Mouse (Mus musculus) embryonic fibroblast, embryonic 13.5 days (primary cell): Measurements from ENCODE around the gene Fam117a. TPM values are rescaled to one million over a fixed set of nuclear protein-coding genes. Genes with fewer than 3 reads are reported as not detected.
"Not testable (repeated sequence)": the region's sequence is repeated elsewhere in the genome, so short reads cannot be mapped to it uniquely, and the experiment has no call there.

Experiments
- H3K27ac ChIP-seq: 2 replicates; pipeline ENCODE4 v1.5.1; 2012; ENCODE audit warnings: low read length, control low read depth, inconsistent platforms; ENCODE audit not compliant: insufficient read depth
- H3K4me1 ChIP-seq: 2 replicates; pipeline ENCODE4 v1.6.1; 2011; ENCODE audit warnings: low read length; ENCODE audit not compliant: control insufficient read depth, insufficient read depth
- H3K4me3 ChIP-seq: 2 replicates; pipeline ENCODE4 v1.5.1; 2011; ENCODE audit warnings: mild to moderate bottlenecking, control low read depth, low read length; ENCODE audit not compliant: insufficient read depth
- CTCF ChIP-seq: IDR thresholded peaks from 2 replicates; pipeline ENCODE4 v1.5.1; 2011; ENCODE audit warnings: mild to moderate bottlenecking, control low read depth, low read length, moderate library complexity, borderline replicate concordance; ENCODE audit not compliant: insufficient read depth
- POLR2A ChIP-seq: IDR thresholded peaks from 2 replicates; pipeline ENCODE4 v1.6.1; 2011; ENCODE audit warnings: low read depth, mild to moderate bottlenecking, control low read depth, low read length, moderate library complexity
- polyA plus RNA-seq: library from polyadenylated mRNA; stranded (reverse); fragments of >200 nt; gene quantifications from 2 replicates; pipeline ENCODE4 v1.2.4, GENCODE M21; 2011; ENCODE audit warnings: low read depth; ENCODE audit not compliant: missing spikeins, insufficient read length

Fam117a gene
- polyA plus RNA-seq, 1 experiment = 7.0 TPM

GRCm38 (mm10) chr11:95399520-95400020, 62.8 kb downstream of the Fam117a start:
- TF ChIP-seq POLR2A (no peak), CTCF (no peak)
- Histone ChIP-seq H3K4me3 (no peak overlapping the region), H3K4me1 (peaks cover 4% of the 10 kb centered on the region; the same call in 1 of the 2 replicates), H3K27ac (no peak overlapping the region)

DNA sequence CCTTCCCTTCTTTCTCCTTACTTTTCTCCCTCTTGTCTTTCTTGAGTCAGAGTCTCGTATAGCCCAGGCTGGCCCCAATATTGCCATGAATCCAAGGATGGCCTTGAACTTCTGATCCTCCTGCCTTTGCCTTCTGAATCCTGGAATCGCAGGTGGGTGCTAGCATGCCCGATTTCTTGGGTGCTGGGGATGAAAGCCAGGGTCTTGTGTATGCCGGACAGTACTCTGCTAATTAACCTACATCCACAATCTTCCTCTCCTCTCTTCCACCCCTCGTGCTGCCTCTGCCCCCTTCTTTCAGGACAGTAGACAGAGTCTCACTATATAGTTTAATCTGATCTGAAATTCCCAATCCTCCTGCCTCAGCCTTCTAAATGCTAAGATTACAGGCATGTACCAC, 64.8 kb downstream of the Fam117a start:
- Histone ChIP-seq H3K4me3 (no peak overlapping the region), H3K27ac (peak overlapping the region; percentile 90), H3K4me1 (peaks cover 4% of the 10 kb centered on the region; the same call in 1 of the 2 replicates)
- TF ChIP-seq CTCF (no peak), POLR2A (no peak)

DNA sequence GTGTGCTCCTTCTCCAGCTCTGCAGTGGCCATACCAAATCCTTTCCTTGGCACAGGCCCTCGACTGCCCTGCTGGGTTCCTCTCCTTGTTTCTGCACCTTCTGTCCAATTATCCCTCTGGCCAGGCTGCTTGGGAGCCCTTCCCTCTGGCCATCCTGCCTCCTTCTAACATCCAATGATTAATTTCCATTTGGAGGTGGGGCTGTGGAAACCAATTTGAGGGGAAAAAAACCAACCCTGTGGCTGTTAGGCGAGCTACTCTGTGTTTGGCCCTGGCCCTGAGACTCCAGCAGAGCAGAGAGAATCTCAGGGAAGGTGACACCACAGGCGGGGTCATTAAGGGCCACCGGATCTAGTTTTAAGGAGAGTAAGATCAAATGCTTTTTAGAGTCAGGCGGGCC, 65.4 kb downstream of the Fam117a start:
- Histone ChIP-seq H3K27ac (peak overlapping the region; percentile 90), H3K4me3 (no peak overlapping the region), H3K4me1 (peaks cover 4% of the 10 kb centered on the region; the same call in 1 of the 2 replicates)
- no peak for TF ChIP-seq CTCF
- TF ChIP-seq POLR2A = no peak

GRCm38 (mm10) chr11:95402658-95403101, 65.9 kb downstream of the Fam117a start:
- Histone ChIP-seq H3K27ac (peak overlapping the region; percentile 90), H3K4me1 (peaks cover 4% of the 10 kb centered on the region; the same call in 1 of the 2 replicates), H3K4me3 (no peak overlapping the region)
- TF ChIP-seq POLR2A (no peak), CTCF (no peak)

DNA sequence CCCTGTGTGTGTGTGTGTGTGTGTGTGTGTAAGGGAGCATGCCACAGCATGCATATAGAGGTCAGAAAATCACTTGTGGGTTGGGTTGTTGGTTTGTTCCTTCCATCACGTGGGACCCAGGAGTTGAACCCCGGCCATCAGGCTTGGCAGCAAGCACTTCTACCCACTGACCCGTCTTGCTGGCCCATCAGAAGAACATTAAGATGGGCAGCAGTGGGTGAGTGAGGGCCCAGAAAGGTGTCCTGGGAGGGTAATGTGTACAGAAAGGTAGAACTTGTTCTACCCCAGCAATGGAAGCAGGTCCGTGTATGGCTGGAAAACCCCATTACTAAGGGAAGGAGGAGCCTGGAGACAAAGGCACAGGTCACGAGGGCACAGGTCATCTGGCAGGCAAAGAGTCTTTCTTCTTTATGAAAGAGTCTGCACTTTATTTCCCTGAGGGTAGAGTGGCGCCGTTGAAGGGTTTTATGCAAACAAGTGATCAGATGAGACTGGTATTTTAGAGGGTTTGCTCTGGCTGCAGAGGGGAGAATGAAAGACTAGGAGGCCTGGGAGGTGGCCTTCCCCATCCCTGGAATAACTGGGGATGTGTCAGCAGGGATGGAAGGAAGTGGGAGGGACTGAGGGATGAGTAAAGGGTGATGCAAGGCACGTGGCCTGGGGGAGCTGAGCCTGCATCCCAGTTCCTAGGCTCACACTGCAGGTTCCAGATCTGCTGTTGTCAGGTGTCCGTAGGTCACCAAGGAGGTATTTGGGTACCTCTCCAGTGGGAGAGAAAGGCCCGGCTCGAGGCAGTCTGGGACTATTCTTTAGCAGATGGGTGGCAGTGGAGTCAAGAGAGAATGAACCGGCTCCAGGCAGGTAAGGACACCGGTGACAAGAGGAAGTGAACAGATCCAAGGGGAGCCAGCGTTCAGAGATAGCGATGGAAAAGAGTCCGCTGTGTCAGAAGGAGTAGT, 66.8 kb downstream of the Fam117a start:
- Histone ChIP-seq H3K4me1 (peaks cover 4% of the 10 kb centered on the region; the same call in 1 of the 2 replicates), H3K27ac (peak overlapping the region; percentile 90), H3K4me3 (no peak overlapping the region)
- TF ChIP-seq CTCF = no peak
- no peak; the same call in none of the 2 replicates for TF ChIP-seq POLR2A

DNA sequence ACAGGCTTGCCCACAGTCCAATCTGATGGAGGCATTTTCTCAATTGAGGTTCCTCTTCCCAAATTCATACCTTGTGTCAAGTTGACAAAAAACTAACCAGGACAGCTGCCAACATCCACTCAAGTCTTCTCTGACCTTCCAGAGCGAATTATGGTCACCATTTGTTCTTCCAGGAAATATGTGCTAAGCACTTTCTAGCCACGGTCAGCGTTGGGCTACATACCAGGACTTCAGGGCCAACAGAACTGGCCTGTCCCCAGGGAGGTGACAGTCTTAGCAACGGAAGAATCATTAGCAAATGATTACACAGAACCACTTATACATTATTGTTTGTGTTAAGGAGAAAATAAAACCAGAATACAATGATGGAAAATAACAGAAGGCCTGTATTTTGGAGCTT, 69.0 kb downstream of the Fam117a start:
- Histone ChIP-seq H3K4me3 (no peak overlapping the region), H3K27ac (no peak overlapping the region), H3K4me1 (peaks cover 4% of the 10 kb centered on the region; the same call in 1 of the 2 replicates)
- TF ChIP-seq CTCF = no peak
- TF ChIP-seq POLR2A = no peak

DNA sequence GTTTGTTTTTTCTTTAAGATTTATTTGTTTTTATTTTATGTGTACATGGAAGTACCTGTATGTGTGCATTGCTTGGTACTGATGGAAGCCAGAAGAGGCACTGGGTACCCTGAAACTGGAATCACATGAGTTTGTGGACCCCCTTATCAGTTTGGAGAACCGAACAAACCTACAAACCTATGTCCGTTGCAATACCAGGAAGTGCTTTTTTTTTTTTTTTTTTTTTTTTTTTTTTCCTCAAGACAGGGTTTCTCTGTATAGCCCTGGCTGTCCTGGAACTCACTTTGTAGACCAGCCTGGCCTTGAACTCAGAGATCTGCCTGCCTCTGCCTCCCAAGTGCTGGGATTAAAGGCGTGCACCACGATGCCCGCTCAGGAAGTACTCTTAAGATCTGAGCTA, 69.6 kb downstream of the Fam117a start:
- H3K27ac ChIP-seq, H3K4me3 ChIP-seq, H3K4me1 ChIP-seq: not testable (repeated sequence)

DNA sequence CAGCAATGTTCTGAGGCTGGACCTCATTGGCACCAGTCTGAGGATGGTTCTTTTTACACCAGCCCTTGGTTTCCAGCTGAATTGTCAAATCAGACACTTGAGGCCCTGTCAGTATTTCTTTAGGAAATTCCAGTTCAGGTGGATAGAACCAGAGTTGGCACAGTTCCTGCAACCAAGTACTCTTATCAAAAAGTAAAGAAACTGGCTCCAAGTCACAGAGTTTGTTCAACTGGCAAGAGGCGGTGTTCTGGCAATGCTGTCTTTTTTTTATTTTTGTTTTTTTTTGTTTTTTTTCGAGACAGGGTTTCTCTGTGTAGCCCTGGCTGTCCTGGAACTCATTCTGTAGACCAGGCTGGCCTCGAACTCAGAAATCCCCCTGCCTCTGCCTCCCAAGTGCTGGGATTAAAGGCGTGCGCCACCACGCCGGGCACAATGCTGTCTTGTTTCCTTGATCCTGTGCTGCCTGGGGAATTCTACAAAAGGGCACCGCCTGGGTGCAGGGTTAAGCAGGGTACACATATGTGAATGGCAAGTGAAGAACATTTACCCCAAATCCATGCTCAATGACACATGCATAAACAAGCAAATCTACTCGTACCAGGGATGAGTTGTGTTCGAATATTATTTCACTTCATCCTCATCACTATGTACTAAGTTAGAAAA, 72.8 kb downstream of the Fam117a start:
- H3K4me1 ChIP-seq = no peaks in the 10 kb centered on the region
- TF ChIP-seq CTCF (no peak), POLR2A (no peak)
- H3K4me3 ChIP-seq = no peak overlapping the region
- no peak overlapping the region for H3K27ac ChIP-seq

DNA sequence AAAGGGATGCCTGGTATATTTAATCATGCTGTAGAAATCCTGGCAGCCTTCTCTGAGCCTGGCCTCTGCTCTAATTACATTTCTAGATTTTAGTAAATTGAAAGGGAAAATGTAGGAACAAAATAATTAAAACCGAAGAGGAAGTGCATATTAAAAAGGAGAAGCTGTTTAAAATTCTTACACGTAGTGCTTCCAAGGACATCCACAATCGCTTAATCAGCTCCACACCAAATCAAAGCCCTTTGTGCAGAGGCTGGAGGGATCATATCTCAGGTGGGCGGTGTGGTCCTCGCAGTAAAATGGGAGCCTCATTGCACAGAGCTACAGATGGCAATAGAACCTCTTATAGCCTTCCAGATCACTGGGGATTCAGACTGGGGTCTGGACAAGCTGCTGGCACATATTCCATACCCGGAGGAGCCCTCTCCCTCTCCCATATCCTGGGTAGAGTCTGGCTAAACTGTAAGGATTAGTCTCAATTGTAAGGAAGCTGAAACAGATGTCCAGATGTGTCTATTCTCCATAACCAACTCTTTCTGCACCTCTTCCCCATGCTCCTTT, 74.7 kb downstream of the Fam117a start:
- Histone ChIP-seq H3K27ac (no peak overlapping the region), H3K4me3 (no peak overlapping the region), H3K4me1 (peaks cover 2% of the 10 kb centered on the region; the same call in 1 of the 2 replicates)
- TF ChIP-seq CTCF = no peak
- no peak for TF ChIP-seq POLR2A
